Mouse (Mus musculus): ENCODE data around the gene Fnbp1. TPM values are rescaled to one million over a fixed set of nuclear protein-coding genes. Genes with fewer than 3 reads are reported as not detected.

Fnbp1 gene
- polyA plus RNA-seq, 2 experiments, result 25.6 to 40.8 TPM

GRCm38 (mm10) chr2:31163361-31164118 is 21.7 kb upstream of the Fnbp1 start:
- H3K9me3 ChIP-seq (ENCODE audit: control insufficient read depth, low read length), result no peaks in the 10 kb centered on the region
- no peak overlapping the region for H3K9ac ChIP-seq (ENCODE audit: low read depth, low read length, severe bottlenecking)
- no peak overlapping the region for H3K4me2 ChIP-seq (replicated peaks; ENCODE audit: low read depth, low read length, severe bottlenecking)
- DNase-seq (ENCODE audit: low spot score), result no peak
- peaks cover 21% of the 10 kb centered on the region for H3K36me3 ChIP-seq (ENCODE audit: control insufficient read depth, insufficient read depth, low read length)
- TF ChIP-seq POLR2A (IDR thresholded peaks at IDR 0.05; ENCODE audit: borderline replicate concordance, extremely low read depth, insufficient read depth, insufficient read length), result no peak
- peaks cover 10% of the 10 kb centered on the region for H3K4me1 ChIP-seq (ENCODE audit: control insufficient read depth, insufficient read depth, low read length)
- no peak overlapping the region for H3K4me3 ChIP-seq (replicated peaks; ENCODE audit: low read length)
- 79% methylated on average over 11 of the region's 11 CpGs for WGBS
- no peak for ATAC-seq (ENCODE audit: low FRiP score, low read depth)
- H3K27ac ChIP-seq (replicated peaks; ENCODE audit: low read depth, low read length), result no peak overlapping the region
- no peaks in the 10 kb centered on the region for H3K27me3 ChIP-seq (ENCODE audit: control insufficient read depth, insufficient read depth, low read length)

- Histone ChIP-seq H3K4me1 (ENCODE audit: control insufficient read depth, insufficient read depth, low read length) (peaks cover 10% of the 10 kb centered on the region), H3K36me3 (ENCODE audit: control insufficient read depth, insufficient read depth, low read length) (peaks cover 7% of the 10 kb centered on the region), H3K27me3 (ENCODE audit: control insufficient read depth, insufficient read depth, low read length) (no peaks in the 10 kb centered on the region), H3K9ac (ENCODE audit: low read depth, low read length, severe bottlenecking) (no peak overlapping the region), H3K4me2 (replicated peaks; ENCODE audit: low read depth, low read length, severe bottlenecking) (no peak overlapping the region), H3K27ac (replicated peaks; ENCODE audit: low read depth, low read length) (no peak overlapping the region), H3K9me3 (ENCODE audit: control insufficient read depth, low read length) (no peaks in the 10 kb centered on the region), H3K4me3 (replicated peaks; ENCODE audit: low read length) (no peak overlapping the region)
- no peak for ATAC-seq (ENCODE audit: low FRiP score, low read depth)
- no peak for DNase-seq (ENCODE audit: low spot score)
- 87% methylated on average over 4 of the region's 4 CpGs for whole genome bisulfite sequencing
- no peak for TF ChIP-seq POLR2A (IDR thresholded peaks at IDR 0.05; ENCODE audit: borderline replicate concordance, extremely low read depth, insufficient read depth, insufficient read length)
Observed at GRCm38 (mm10) chr2:31161620-31162019, 19.8 kb upstream of the Fnbp1 start.

GRCm38 (mm10) chr2:31160147-31160920 is 18.5 kb upstream of the Fnbp1 start:
- H3K4me2 ChIP-seq (replicated peaks; ENCODE audit: low read depth, low read length, severe bottlenecking), result no peak overlapping the region
- no peaks in the 10 kb centered on the region for H3K9me3 ChIP-seq (ENCODE audit: control insufficient read depth, low read length)
- ATAC-seq (ENCODE audit: low FRiP score, low read depth), result no peak
- no peak overlapping the region for H3K27ac ChIP-seq (replicated peaks; ENCODE audit: low read depth, low read length)
- no peak for TF ChIP-seq POLR2A (IDR thresholded peaks at IDR 0.05; ENCODE audit: borderline replicate concordance, extremely low read depth, insufficient read depth, insufficient read length)
- no peak overlapping the region for H3K4me3 ChIP-seq (replicated peaks; ENCODE audit: low read length)
- DNase-seq (ENCODE audit: low spot score), result no peak
- H3K36me3 ChIP-seq (ENCODE audit: control insufficient read depth, insufficient read depth, low read length), result peaks cover 5% of the 10 kb centered on the region
- peaks cover 10% of the 10 kb centered on the region for H3K4me1 ChIP-seq (ENCODE audit: control insufficient read depth, insufficient read depth, low read length)
- no peak overlapping the region for H3K9ac ChIP-seq (ENCODE audit: low read depth, low read length, severe bottlenecking)
- WGBS, result 88% methylated on average over 10 of the region's 10 CpGs
- no peaks in the 10 kb centered on the region for H3K27me3 ChIP-seq (ENCODE audit: control insufficient read depth, insufficient read depth, low read length)

GRCm38 (mm10) chr2:31156846-31157245 is 15.0 kb upstream of the Fnbp1 start:
- Histone ChIP-seq H3K4me3 (replicated peaks; ENCODE audit: low read length) (no peak overlapping the region), H3K27me3 (ENCODE audit: control insufficient read depth, insufficient read depth, low read length) (no peaks in the 10 kb centered on the region), H3K27ac (replicated peaks; ENCODE audit: low read depth, low read length) (no peak overlapping the region), H3K36me3 (ENCODE audit: control insufficient read depth, insufficient read depth, low read length) (peaks cover 5% of the 10 kb centered on the region), H3K9ac (ENCODE audit: low read depth, low read length, severe bottlenecking) (no peak overlapping the region), H3K9me3 (ENCODE audit: control insufficient read depth, low read length) (no peaks in the 10 kb centered on the region), H3K4me1 (ENCODE audit: control insufficient read depth, insufficient read depth, low read length) (peaks cover 14% of the 10 kb centered on the region), H3K4me2 (replicated peaks; ENCODE audit: low read depth, low read length, severe bottlenecking) (no peak overlapping the region)
- ATAC-seq (ENCODE audit: low FRiP score, low read depth) (no peak), DNase-seq (ENCODE audit: low spot score) (no peak)
- 94% methylated on average over 3 of the region's 3 CpGs for WGBS
- no peak for TF ChIP-seq POLR2A (IDR thresholded peaks at IDR 0.05; ENCODE audit: borderline replicate concordance, extremely low read depth, insufficient read depth, insufficient read length)

GRCm38 (mm10) chr2:31151892-31152812 is 10.3 kb upstream of the Fnbp1 start, which contains the start of gene Gpr107:
Gene Gpr107, plus strand, starts transcription at chr2:31152316.
- DNase-seq (ENCODE audit: low spot score), result peak; percentile 82
- peak within 1 kb of the TSS; percentile 75 for H3K4me3 ChIP-seq (replicated peaks; ENCODE audit: low read length)
- peak; percentile 62; the same call in 1 of the 2 replicates for TF ChIP-seq POLR2A (IDR thresholded peaks at IDR 0.05; ENCODE audit: borderline replicate concordance, extremely low read depth, insufficient read depth, insufficient read length)

More at GRCm38 (mm10) chr2:31151892-31152812, 10.3 kb upstream of the Fnbp1 start, which contains the start of gene Gpr107:
- H3K4me2 ChIP-seq (replicated peaks; ENCODE audit: low read depth, low read length, severe bottlenecking), result peak within 1 kb of the TSS; percentile 65
- peak; percentile 92 for ATAC-seq (ENCODE audit: low FRiP score, low read depth)
- H3K4me1 ChIP-seq (ENCODE audit: control insufficient read depth, insufficient read depth, low read length), result peaks cover 20% of the 10 kb centered on the region
- WGBS, result under 1% methylated on average over 48 of the region's 53 CpGs
- H3K9ac ChIP-seq (ENCODE audit: low read depth, low read length, severe bottlenecking), result peak within 1 kb of the TSS; percentile 78
- peak within 1 kb of the TSS; percentile 65; the same call in 1 of the 2 replicates for H3K27ac ChIP-seq (replicated peaks; ENCODE audit: low read depth, low read length)
- H3K9me3 ChIP-seq (ENCODE audit: control insufficient read depth, low read length), result no peaks in the 10 kb centered on the region
- peaks cover 27% of the 10 kb centered on the region for H3K36me3 ChIP-seq (ENCODE audit: control insufficient read depth, insufficient read depth, low read length)
- H3K27me3 ChIP-seq (ENCODE audit: control insufficient read depth, insufficient read depth, low read length), result no peaks in the 10 kb centered on the region
